Mouse (Mus musculus) brain, embryonic 14.5 days (tissue): ENCODE data around the gene Tob2. TPM values are rescaled to one million over a fixed set of nuclear protein-coding genes. Genes with fewer than 3 reads are reported as not detected.

Experiments
- DNase-seq: peaks from one replicate; pipeline ENCODE4 v3.0.0-alpha.2; 2011; ENCODE audit warnings: low read depth
- CTCF ChIP-seq: fragments of 200-500 bp; IDR thresholded peaks from 2 replicates; pipeline ENCODE4 v1.5.1; 2012; ENCODE audit warnings: inconsistent platforms, mild to moderate bottlenecking, moderate library complexity, borderline replicate concordance; ENCODE audit not compliant: insufficient read depth, insufficient read length; ENCODE audit errors: extremely low read depth
- POLR2A ChIP-seq: fragments of 200-500 bp; IDR thresholded peaks from 2 replicates; pipeline ENCODE4 v1.6.1; 2012; ENCODE audit warnings: mild to moderate bottlenecking, inconsistent platforms, borderline replicate concordance; ENCODE audit not compliant: poor library complexity, insufficient read depth, insufficient read length, severe bottlenecking; ENCODE audit errors: extremely low read depth
- polyA plus RNA-seq: library from polyadenylated mRNA; depleted of rRNA; stranded (reverse); fragments of >200 nt; gene quantifications from 2 replicates; pipeline ENCODE4 v1.2.3, GENCODE M21; 2012; rRNA removed

The Tob2 gene
- 15.4 and 15.7 TPM in 2 replicates for polyA plus RNA-seq

DNA sequence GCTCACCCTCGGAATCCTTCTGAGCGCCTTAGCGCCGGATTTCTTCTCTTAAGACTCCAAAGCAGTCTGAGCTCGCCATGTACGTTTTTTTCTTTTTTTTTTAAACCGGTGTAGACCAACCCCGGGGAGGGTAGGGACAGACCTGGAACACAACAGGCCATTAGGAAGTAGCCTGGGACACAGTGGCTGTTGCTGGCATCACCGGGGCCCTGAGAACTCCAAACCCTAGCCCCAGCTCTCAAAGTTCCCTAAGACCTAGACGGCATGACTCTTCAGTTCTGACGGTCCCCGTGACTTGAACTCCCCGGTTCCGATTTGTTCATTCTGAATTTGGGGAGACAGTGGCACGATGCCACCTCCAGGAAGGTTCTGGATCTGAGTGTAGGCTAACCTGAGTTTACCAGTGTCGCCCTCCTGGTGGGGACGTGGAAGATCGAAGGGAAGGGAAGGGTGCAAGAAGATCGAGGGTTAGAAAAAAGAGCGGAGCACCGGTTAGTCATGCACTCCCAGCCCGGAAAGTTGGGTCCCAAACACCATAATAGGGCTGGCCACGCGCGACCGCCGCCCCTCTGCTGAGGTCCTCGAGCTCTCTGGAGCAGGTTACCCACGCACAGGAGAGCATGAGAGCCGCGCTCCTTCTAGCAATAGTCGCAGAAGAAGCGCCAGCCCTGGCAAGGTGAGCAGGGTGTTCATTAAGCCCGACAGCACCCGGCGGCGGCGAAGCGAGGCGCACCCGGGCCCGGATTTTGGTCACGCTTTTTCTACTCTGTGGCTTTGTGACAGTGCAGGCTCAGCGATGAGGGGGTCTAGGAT is at the start of gene Tob2:
Gene Tob2, minus strand, starts transcription at position 280 of the 813 bp plus-strand sequence.
- peak; percentile 61 for DNase-seq
- TF ChIP-seq CTCF, result no peak
- peak; percentile 7; the same call in 1 of the 2 replicates for TF ChIP-seq POLR2A

DNA sequence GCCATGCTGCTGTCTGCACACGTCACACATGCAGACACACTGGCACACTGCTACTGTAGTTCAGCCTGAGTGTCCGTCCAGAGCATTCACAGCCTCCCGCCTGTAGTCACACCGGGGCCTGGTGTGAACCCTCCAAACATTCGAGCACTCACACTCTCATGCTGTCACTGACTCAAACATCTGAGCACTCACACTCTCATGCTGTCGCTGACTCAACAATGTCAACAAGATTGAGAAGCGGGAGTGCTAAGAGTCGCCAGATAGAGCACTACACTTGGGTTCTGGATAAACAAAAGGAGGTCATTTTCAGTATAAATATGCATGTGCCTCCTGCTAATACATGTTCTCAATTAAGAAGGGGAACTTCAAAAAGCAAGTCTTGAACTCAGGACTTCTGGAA is 49.4 kb upstream of the Tob2 start:
- DNase-seq, result no peak
- TF ChIP-seq CTCF (no peak), POLR2A (no peak)

DNA sequence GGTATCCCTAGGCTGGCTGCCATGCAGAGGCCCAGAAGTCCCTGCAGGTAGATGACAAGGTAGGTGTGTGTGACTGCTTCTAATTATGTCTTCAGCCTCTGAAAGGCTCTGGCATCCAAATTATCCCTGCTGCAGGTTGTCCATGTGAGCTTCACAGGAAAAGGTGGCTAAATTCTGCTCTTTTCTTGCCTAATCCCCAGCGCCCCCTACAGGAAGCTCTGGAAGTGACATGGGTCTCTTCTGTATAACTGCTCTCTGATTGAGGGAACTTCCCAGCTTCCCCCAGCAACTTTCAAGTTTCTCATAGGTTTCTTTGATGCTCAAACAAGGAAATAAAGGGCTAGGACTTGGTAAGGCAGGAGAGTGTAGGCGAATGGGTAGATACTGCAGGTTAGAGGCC is 46.3 kb upstream of the Tob2 start:
- peak; percentile 72 for DNase-seq
- TF ChIP-seq CTCF (peak; percentile 70; the same call in 1 of the 2 replicates), POLR2A (no peak)

DNA sequence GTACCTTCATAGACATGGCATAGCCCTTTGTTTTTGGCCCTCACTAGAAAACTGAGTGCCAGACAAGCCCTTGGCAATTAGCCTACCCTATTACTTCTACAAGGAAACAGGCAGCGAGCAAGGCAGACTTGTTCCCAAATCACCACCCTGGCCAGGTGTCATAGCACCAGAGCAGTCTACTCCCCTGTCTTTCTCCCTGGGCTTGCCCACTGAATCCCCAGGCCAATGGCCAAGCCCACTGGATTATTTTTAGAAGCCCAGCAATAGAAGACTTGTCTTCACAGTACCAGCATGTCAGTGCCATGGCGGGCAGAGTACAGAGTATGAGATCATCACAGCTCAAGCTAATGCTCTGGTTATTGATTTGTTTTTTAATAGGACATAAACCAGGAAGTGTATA is 40.2 kb upstream of the Tob2 start:
- DNase-seq, result no peak
- TF ChIP-seq CTCF, result no peak

DNA sequence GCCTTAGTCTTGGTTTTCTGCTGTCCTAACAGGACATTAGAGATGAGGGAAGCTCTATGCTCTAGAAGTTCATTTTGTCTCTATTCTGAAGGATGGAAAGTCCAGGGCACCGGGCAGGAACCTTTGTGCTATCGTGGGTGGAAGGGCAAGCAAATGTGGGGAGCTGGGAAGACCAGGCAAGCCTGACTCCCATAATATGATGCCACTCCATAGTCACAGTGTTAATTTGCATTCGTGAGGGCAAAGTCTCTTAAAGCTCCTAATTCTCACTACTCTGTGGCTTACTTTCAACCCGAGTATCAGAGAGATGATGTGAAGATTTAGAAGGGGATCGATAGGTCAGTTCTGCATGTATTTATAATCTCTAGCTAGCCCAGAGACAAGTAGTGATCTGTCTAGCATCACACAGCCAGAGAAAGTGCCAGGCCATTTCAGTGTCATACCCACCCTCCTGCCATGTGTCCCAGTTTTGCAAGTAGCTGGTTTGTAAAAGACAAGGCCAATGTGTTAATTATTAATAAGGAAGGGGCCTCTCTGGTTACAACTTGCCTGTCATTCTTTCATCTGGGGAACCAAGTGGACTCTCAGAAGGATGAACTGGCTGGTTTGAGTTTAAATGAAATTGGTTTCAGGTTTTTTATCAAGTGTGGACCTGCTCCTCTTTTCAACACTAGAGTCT is 39.1 kb upstream of the Tob2 start:
- no peak for DNase-seq
- TF ChIP-seq POLR2A (no peak), CTCF (no peak)

DNA sequence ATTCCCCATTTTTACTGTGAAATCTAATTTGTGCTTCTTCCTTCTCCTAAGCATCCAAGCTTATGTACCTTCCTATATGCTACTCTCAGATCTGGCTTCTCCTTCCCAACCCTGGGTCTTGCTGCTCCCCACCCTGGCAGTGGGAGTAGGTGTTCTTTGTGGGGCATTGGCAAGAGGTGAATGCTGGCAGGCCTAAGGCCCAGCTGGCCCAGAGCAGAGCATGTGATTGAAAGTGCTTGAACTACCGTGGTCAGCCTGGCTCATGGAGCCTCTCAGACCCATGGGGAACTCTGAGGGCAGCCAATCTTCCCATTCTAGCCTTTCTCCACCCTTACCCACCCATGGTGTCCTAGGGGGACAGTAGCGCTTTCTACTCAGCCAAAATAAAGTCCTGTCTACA is 37.8 kb upstream of the Tob2 start:
- TF ChIP-seq POLR2A (no peak), CTCF (no peak)
- DNase-seq, result no peak

DNA sequence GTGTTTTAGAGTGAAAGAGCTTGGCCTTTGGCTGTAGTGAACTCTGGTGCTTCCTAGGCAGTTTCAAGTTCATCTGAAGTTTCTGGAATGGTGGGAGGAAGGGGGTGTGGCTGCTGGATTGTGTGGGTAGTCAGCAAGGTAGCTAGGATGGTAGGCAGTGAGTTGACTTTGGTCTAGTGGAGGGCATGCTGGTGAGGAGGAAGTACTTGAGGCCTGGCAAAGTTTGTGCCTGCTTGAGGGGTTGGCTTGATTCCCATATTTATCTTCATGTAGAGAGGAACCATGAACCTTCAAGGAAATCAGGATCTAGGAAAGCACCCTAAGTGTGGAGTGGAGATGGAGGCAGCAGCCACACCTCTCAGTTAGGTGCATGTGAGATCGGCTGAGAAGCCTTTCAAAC is 35.4 kb upstream of the Tob2 start:
- TF ChIP-seq CTCF (no peak), POLR2A (no peak)
- DNase-seq, result no peak

DNA sequence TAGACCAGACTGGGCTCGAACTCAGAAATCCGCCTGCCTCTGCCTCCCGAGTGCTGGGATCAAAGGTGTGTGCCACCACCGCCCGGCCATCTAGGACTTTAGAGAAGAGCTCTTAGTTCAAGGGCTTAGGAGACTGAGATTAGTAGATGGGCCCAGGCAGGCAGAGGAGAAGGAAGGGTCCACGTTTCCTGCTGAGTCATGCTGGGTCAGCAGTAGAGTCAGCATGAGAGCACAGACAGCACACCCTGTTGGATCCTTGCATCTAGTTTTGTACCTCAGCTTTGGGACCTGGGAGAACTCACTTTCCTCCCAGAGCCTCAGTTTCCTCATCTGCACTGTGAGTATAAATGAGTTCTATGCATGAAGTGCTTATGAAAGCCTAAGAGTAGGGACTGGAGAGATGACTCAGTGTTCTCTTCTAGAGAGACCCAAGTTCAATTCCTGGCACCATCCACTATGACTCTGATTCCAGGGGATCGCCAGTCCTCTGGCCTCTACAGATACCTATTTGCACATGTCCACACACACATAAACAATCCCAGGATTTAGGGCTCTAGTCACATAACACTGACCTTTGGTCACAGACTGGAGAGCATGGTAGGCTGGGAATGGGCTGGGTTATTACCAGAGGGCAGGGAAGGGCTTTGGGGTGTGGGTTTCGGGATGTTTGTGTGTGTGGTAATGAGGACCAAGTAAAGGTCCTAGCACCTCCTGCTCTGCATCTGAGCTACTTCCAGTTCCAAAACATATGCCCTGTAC is 33.4 kb upstream of the Tob2 start:
- no peak for TF ChIP-seq CTCF
- no peak for TF ChIP-seq POLR2A
- DNase-seq, result no peak

DNA sequence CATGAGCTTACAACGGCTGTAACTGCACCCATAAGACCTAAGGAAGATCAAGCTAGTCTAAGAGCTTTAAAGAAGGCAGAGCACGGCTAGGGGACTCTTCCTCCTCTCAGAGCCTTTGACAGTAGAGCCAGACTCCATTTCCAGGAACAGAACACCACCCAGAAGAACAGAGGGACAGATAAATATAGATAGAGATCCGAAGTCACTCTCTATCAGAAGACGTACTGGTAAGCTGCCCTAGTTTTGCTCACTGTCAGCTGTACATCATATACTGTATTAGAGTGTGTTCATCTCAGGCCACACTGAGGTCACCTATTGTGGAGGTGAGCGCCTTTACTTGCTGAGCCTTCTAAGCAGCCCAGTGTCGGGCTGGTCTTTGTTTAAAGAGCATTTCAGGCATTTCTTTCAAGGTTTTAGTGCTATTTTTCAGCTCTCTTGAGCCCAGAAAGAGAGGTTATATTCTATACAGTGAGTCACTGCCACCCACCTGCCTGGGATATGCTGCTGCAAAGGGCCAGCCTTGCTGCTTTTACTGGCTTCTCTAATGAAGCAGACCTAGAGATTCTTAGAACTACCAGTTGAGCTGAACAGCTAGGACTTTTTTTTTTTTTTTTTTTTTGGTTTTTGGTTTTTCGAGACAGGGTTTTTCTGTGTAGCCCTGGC is 32.7 kb upstream of the Tob2 start:
- TF ChIP-seq CTCF, result no peak
- TF ChIP-seq POLR2A, result no peak
- no peak for DNase-seq

DNA sequence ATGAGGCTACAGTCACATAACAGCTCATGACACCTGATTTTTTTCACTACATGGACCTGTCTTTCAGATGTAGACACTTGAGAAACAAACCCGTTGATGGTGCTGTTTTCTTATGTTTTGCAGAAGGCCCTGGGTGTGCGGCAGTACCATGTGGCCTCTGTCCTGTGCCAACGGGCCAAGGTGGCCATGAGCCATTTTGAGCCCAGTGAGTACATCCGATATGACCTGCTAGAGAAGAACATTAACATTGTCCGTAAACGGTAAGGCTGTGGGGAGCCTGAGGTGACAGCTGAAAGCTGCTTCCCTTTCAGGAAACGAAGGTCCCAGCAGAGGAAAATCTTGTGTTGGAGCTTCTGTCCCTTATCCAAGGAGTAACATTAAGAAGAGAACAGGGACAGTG is 30.6 kb upstream of the Tob2 start:
- DNase-seq, result no peak
- no peak for TF ChIP-seq CTCF
- TF ChIP-seq POLR2A, result no peak

DNA sequence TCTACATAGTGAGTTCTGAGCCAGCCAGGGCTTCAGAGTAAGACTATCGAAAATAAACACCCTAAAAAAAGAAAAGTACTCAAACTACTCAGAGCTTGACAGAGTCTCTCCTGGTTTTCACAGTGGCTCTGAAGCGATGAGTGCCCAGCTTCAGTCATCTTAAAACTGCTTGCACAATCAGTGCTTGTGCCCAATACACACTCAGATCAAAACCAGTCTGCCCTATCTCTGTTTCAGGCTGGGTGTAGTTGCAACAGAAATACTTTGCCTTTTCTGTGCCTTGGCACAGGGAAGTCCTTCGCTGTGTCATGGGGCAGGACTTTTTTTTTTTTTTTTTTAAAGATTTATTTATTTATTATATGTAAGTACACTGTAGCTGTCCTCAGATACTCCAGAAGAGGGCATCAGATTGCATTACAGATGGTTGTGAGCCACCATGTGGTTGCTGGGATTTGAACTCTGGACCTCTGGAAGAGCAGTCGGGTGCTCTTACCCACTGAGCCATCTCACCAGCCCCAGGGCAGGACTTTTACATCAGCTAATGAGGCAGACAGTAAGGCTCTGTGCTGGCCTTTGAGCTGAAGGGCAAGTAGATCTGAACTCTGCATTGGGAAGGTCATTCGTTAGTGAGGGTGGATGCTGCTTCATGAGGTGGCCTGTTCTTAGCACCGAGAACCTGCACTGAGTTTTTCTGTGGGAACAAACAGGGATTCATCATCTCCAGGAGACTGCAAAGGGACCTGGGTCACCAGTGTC is 28.4 kb upstream of the Tob2 start:
- no peak for DNase-seq
- TF ChIP-seq CTCF (no peak), POLR2A (no peak)

DNA sequence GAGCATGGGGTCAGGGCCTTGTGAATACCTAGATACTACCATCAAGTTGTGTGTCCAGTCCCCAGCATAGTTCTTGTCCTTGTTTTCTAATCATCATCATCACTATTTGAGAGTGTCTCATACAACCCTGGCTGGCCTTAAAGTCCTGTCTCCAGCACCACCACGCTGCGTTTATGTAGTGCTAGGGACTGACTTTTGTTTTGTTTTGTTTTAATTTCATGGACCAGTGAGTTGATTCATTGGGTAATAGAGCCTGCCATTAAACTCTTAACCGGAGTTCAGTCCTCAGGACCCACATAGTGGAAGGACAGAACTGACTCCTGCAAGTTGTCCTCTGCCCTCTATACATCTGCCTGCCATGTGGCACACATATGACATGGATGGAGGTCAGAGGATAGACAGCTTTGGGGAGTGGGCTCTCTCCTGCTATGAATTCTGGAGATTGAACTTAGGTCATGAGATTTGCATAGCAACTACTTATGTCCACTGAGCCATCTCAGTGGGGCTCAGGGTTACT is 26.9 kb upstream of the Tob2 start:
- no peak for TF ChIP-seq CTCF
- TF ChIP-seq POLR2A, result no peak
- no peak for DNase-seq
